Mouse (Mus musculus): Measurements from ENCODE around the gene Marc2.

- TF ChIP-seq POLR2A (IDR thresholded peaks at IDR 0.05; ENCODE audit: extremely low read depth, insufficient read depth, low read length) (no peak), CTCF (IDR thresholded peaks at IDR 0.05; ENCODE audit: extremely low read depth, insufficient read depth, low read length) (no peak)
These were observed 37.7 kb downstream of the Marc2 start for GRCm38 (mm10) chr1:184808418-184809012.

Data from cortical plate, adult 2 months (tissue).